Mouse (Mus musculus): Measurements from ENCODE around the gene Asic2. TPM values are rescaled to one million over a fixed set of nuclear protein-coding genes. Genes with fewer than 3 reads are reported as not detected.
A peak's percentile ranks its signal among the peaks of the same experiment; 100 is the strongest.

Asic2 gene
- polyA plus RNA-seq, 1 experiment from 2014 or later = 8.7 TPM

DNA sequence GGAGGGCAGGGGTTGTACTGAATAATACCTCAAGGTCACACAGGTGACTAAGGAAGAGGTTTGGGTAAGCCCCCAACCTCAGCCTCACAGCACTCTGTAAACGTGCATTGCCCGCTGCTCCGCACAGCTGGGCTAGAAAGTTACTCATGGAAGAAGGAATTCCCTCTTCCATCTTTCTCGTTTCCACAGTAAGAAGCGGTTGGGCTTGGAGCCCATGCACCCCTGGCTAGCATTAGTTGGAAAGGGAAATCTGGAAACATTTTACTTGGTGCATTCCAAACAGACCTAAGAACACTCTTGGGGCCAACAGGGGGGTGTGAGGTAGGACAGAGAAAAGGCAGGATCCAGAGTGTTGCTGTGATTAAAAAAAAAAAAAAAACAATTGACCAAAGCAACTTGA lies 203.0 kb downstream of the Asic2 start:
- H3K9ac ChIP-seq (replicated peaks; ENCODE audit: low read length) = no peak overlapping the region
- H3K27ac ChIP-seq (replicated peaks; ENCODE audit: low read depth, low read length) = no peak overlapping the region
- H3K4me2 ChIP-seq (ENCODE audit: low read length) = no peak overlapping the region
- no peak for DNase-seq
- no peaks in the 10 kb centered on the region for H3K9me3 ChIP-seq (ENCODE audit: control insufficient read depth, low read length)
- H3K4me3 ChIP-seq (replicated peaks; ENCODE audit: low read depth, low read length) = no peak overlapping the region
- H3K27me3 ChIP-seq (ENCODE audit: control insufficient read depth, insufficient read depth, low read length) = no peaks in the 10 kb centered on the region
- ATAC-seq (ENCODE audit: low FRiP score, low TSS enrichment) = no peak
- H3K4me1 ChIP-seq (ENCODE audit: control insufficient read depth, insufficient read depth, low read length) = no peaks in the 10 kb centered on the region
- H3K36me3 ChIP-seq (ENCODE audit: control insufficient read depth, insufficient read depth, low read length) = no peaks in the 10 kb centered on the region
- 78% methylated on average over 5 of the region's 5 CpGs for WGBS

DNA sequence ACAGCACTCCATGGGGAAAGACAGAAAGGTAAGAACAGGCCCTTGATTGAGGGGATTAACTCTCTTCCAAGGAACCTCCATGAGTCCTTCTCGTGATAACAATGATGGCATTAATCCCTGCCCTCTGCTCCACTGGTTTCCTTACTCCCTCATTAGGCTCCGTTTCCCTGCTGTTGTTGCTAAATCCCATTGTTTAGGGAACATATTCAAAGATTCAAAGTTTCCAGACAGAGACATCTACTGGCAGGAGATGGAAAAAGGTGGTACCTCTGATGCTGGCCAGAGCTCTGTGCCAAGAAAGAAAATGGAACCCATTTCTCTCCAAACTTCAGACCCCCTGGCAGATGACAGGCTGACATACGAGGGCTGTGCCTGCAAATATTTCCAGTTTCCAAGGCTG lies 203.5 kb downstream of the Asic2 start:
- Histone ChIP-seq H3K4me3 (replicated peaks; ENCODE audit: low read depth, low read length) (no peak overlapping the region), H3K36me3 (ENCODE audit: control insufficient read depth, insufficient read depth, low read length) (no peaks in the 10 kb centered on the region), H3K9me3 (ENCODE audit: control insufficient read depth, low read length) (no peaks in the 10 kb centered on the region), H3K9ac (replicated peaks; ENCODE audit: low read length) (no peak overlapping the region), H3K4me1 (ENCODE audit: control insufficient read depth, insufficient read depth, low read length) (no peaks in the 10 kb centered on the region), H3K27ac (replicated peaks; ENCODE audit: low read depth, low read length) (no peak overlapping the region), H3K27me3 (ENCODE audit: control insufficient read depth, insufficient read depth, low read length) (no peaks in the 10 kb centered on the region), H3K4me2 (ENCODE audit: low read length) (no peak overlapping the region)
- no peak for ATAC-seq (ENCODE audit: low FRiP score, low TSS enrichment)
- 23% methylated on average over 3 of the region's 3 CpGs for WGBS
- DNase-seq = peak; percentile 43

DNA sequence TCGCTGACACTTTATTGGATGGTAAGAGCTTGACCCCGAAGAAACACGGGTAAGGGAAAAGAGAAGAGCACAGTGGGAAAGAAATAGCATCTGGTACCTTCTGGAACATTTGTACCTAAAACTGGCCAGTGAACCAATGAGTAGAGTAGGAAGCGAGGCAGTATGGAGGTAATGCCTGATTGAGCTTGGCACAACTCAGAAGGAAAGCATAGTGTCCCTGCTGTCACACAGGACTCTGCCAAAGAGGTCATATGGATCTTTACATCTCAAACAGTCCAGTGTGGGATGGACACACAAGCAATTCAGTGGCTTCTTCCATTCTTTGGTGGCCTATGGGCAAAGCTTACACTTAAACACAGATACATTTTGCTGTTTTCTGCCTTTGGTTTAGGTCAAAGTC lies 211.0 kb downstream of the Asic2 start:
- H3K27me3 ChIP-seq (ENCODE audit: control insufficient read depth, insufficient read depth, low read length) = no peaks in the 10 kb centered on the region
- WGBS = 81% methylated on average over 4 of the region's 4 CpGs
- no peaks in the 10 kb centered on the region for H3K4me1 ChIP-seq (ENCODE audit: control insufficient read depth, insufficient read depth, low read length)
- no peak overlapping the region for H3K27ac ChIP-seq (replicated peaks; ENCODE audit: low read depth, low read length)
- H3K36me3 ChIP-seq (ENCODE audit: control insufficient read depth, insufficient read depth, low read length) = no peaks in the 10 kb centered on the region
- no peak overlapping the region for H3K9ac ChIP-seq (replicated peaks; ENCODE audit: low read length)
- DNase-seq = no peak
- H3K9me3 ChIP-seq (ENCODE audit: control insufficient read depth, low read length) = peaks cover 6% of the 10 kb centered on the region; the same call in 1 of the 2 replicates
- no peak overlapping the region for H3K4me2 ChIP-seq (ENCODE audit: low read length)
- ATAC-seq (ENCODE audit: low FRiP score, low TSS enrichment) = no peak
- no peak overlapping the region for H3K4me3 ChIP-seq (replicated peaks; ENCODE audit: low read depth, low read length)

DNA sequence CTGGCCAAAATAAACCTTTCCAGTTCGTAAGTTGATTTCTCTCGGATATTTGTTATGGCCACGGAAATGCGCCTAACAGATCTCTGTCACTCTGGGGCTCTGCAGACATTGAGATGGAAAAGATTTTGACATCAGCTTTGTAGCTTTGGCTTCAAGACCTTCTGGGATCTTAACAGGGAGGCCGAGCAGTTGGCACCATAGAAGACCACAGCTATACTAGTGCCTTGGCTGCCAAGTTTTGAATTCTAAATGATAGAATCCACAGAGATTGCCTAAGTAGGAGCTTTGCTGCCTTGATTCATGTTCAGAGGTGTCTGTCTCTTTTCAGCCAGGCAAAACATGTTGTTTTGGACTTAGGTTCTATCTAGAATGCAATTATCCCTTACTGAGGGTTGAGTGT lies 217.4 kb downstream of the Asic2 start:
- 91% methylated on average over 5 of the region's 5 CpGs for WGBS
- DNase-seq = no peak
- no peaks in the 10 kb centered on the region for H3K27me3 ChIP-seq (ENCODE audit: control insufficient read depth, insufficient read depth, low read length)

DNA sequence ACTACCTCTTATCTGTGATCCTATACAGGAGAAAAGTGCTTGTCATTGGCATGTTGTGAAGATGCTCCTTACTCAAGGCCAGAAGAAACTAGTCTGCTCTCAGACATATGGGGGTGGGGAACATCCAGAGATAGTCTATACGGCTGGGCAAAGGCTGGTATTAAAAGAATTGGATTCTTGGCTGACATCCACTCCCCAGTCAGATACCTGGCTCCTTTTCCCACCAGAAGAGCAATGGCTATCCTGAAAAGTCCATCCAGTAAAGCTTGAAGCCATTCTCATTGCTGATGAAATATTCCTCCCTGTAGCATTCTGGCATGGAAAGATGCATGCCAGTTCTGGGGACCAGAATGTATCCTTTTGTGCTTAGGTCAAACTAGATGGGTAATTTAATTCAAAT lies 218.2 kb downstream of the Asic2 start:
- Histone ChIP-seq H3K9me3 (ENCODE audit: control insufficient read depth, low read length) (peaks cover 6% of the 10 kb centered on the region; the same call in 1 of the 2 replicates), H3K27me3 (ENCODE audit: control insufficient read depth, insufficient read depth, low read length) (no peaks in the 10 kb centered on the region), H3K27ac (replicated peaks; ENCODE audit: low read depth, low read length) (no peak overlapping the region), H3K9ac (replicated peaks; ENCODE audit: low read length) (no peak overlapping the region), H3K4me1 (ENCODE audit: control insufficient read depth, insufficient read depth, low read length) (no peaks in the 10 kb centered on the region), H3K36me3 (ENCODE audit: control insufficient read depth, insufficient read depth, low read length) (no peaks in the 10 kb centered on the region), H3K4me2 (ENCODE audit: low read length) (no peak overlapping the region), H3K4me3 (replicated peaks; ENCODE audit: low read depth, low read length) (no peak overlapping the region)
- DNase-seq (no peak), ATAC-seq (ENCODE audit: low FRiP score, low TSS enrichment) (no peak)
- WGBS = 83% methylated on average over 1 of the region's 1 CpGs

More for the DNA sequence above, 217.4 kb downstream of the Asic2 start:
- Histone ChIP-seq H3K4me2 (ENCODE audit: low read length) (no peak overlapping the region), H3K36me3 (ENCODE audit: control insufficient read depth, insufficient read depth, low read length) (no peaks in the 10 kb centered on the region), H3K9me3 (ENCODE audit: control insufficient read depth, low read length) (peaks cover 6% of the 10 kb centered on the region; the same call in 1 of the 2 replicates), H3K27ac (replicated peaks; ENCODE audit: low read depth, low read length) (no peak overlapping the region), H3K4me3 (replicated peaks; ENCODE audit: low read depth, low read length) (no peak overlapping the region), H3K9ac (replicated peaks; ENCODE audit: low read length) (no peak overlapping the region), H3K4me1 (ENCODE audit: control insufficient read depth, insufficient read depth, low read length) (no peaks in the 10 kb centered on the region)
- ATAC-seq (ENCODE audit: low FRiP score, low TSS enrichment) = no peak

DNA sequence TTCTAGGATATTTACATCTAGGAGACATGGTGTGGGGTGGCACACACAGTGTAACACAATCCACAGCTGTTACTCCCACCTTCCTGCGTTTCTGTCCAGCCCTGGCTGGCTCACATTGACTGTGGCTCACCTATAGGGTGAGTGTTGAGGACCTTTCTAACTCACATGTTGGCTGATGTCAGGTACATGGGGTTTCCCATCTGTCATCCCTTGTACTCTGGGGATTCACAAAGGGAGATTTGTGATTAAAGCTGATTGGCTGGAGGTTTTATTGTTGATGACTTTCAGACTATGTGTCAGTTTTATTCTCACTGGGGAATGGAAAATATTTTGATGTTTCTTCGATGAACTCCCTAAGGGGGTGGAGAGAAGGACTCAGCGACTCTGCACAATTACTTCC lies 229.3 kb downstream of the Asic2 start:
- Histone ChIP-seq H3K9ac (replicated peaks; ENCODE audit: low read length) (no peak overlapping the region), H3K27me3 (ENCODE audit: control insufficient read depth, insufficient read depth, low read length) (no peaks in the 10 kb centered on the region), H3K4me1 (ENCODE audit: control insufficient read depth, insufficient read depth, low read length) (no peaks in the 10 kb centered on the region), H3K36me3 (ENCODE audit: control insufficient read depth, insufficient read depth, low read length) (no peaks in the 10 kb centered on the region), H3K4me3 (replicated peaks; ENCODE audit: low read depth, low read length) (no peak overlapping the region), H3K4me2 (ENCODE audit: low read length) (no peak overlapping the region), H3K27ac (replicated peaks; ENCODE audit: low read depth, low read length) (no peak overlapping the region), H3K9me3 (ENCODE audit: control insufficient read depth, low read length) (no peaks in the 10 kb centered on the region)
- 81% methylated on average over 3 of the region's 3 CpGs for WGBS
- ATAC-seq (ENCODE audit: low FRiP score, low TSS enrichment) (no peak), DNase-seq (no peak)

DNA sequence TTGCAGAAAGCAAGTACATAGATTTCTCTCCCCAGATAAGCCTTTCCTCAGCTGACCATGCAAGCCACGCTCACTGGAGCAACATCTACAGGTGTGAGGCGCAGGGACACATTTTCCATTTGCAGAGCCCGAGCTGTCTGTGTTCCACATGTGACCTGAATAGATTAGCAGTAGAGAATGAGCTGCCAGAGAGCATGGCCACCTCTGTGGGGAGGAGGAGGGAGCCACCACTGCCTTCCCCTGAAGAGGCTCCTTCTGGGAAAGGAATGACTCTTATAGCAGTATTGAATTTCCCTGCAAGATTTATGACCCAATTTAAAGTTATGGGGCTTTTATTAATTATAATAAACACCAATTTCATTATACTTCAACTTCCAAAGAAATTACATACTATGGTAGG lies 230.5 kb downstream of the Asic2 start:
- 53% methylated on average over 3 of the region's 3 CpGs for WGBS
- no peak overlapping the region for H3K4me3 ChIP-seq (replicated peaks; ENCODE audit: low read depth, low read length)
- no peak overlapping the region for H3K9ac ChIP-seq (replicated peaks; ENCODE audit: low read length)
- ATAC-seq (ENCODE audit: low FRiP score, low TSS enrichment) = no peak
- no peaks in the 10 kb centered on the region for H3K27me3 ChIP-seq (ENCODE audit: control insufficient read depth, insufficient read depth, low read length)
- H3K27ac ChIP-seq (replicated peaks; ENCODE audit: low read depth, low read length) = no peak overlapping the region
- H3K4me2 ChIP-seq (ENCODE audit: low read length) = no peak overlapping the region
- peak; percentile 20 for DNase-seq
- H3K9me3 ChIP-seq (ENCODE audit: control insufficient read depth, low read length) = no peaks in the 10 kb centered on the region
- H3K36me3 ChIP-seq (ENCODE audit: control insufficient read depth, insufficient read depth, low read length) = no peaks in the 10 kb centered on the region
- no peaks in the 10 kb centered on the region for H3K4me1 ChIP-seq (ENCODE audit: control insufficient read depth, insufficient read depth, low read length)

DNA sequence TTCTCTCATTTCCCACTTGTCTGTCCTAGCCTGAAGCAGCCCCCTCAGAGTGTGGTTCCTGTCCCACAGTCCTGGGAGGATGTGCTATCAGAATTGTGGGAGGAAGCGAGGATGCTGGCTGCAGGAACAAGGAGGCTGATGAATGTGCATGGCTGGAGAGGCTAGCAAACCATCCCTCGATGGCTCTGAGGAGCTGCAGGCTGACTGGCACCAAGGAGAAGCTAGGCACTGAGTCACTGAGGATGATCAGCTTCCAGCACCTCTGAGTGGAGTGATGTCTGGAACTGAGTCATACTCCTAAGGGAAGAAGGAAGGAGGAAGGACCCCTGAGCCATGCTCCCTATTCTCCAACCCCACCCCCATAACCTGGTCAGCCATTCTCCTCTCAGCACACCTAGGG lies 246.2 kb downstream of the Asic2 start:
- Histone ChIP-seq H3K9ac (replicated peaks; ENCODE audit: low read length) (no peak overlapping the region), H3K36me3 (ENCODE audit: control insufficient read depth, insufficient read depth, low read length) (no peaks in the 10 kb centered on the region), H3K4me3 (replicated peaks; ENCODE audit: low read depth, low read length) (no peak overlapping the region), H3K9me3 (ENCODE audit: control insufficient read depth, low read length) (no peaks in the 10 kb centered on the region), H3K4me1 (ENCODE audit: control insufficient read depth, insufficient read depth, low read length) (no peaks in the 10 kb centered on the region), H3K4me2 (ENCODE audit: low read length) (no peak overlapping the region), H3K27me3 (ENCODE audit: control insufficient read depth, insufficient read depth, low read length) (no peaks in the 10 kb centered on the region), H3K27ac (replicated peaks; ENCODE audit: low read depth, low read length) (no peak overlapping the region)
- ATAC-seq (ENCODE audit: low FRiP score, low TSS enrichment) = no peak
- no peak for DNase-seq
- 90% methylated on average over 2 of the region's 2 CpGs for WGBS

DNA sequence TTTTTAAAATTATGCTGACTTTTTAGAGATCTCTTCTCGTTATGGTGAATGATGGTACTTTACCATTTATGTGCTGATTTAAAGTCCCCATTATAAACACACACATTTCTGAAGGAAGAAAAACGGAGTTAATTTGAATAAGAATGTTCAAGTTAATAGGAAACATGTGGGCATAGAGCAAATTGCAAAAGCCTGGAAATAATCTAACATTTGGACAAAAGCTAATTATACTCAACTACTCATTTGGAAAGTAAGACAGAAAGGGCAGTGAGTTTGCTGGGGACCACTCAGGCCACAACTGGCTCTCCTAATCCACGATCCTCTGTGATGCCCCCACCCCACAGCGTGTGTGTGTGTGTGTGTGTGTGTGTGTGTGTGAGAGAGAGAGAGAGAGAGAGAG lies 253.5 kb downstream of the Asic2 start:
- WGBS = 68% methylated on average over 4 of the region's 4 CpGs
- DNase-seq (no peak), ATAC-seq (ENCODE audit: low FRiP score, low TSS enrichment) (no peak)
- H3K27me3 ChIP-seq (ENCODE audit: control insufficient read depth, insufficient read depth, low read length) = no peaks in the 10 kb centered on the region
- H3K4me2 ChIP-seq (ENCODE audit: low read length) = no peak overlapping the region
- H3K4me3 ChIP-seq (replicated peaks; ENCODE audit: low read depth, low read length) = no peak overlapping the region
- H3K9me3 ChIP-seq (ENCODE audit: control insufficient read depth, low read length) = no peaks in the 10 kb centered on the region
- H3K4me1 ChIP-seq (ENCODE audit: control insufficient read depth, insufficient read depth, low read length) = no peaks in the 10 kb centered on the region
- no peak overlapping the region for H3K27ac ChIP-seq (replicated peaks; ENCODE audit: low read depth, low read length)
- H3K9ac ChIP-seq (replicated peaks; ENCODE audit: low read length) = no peak overlapping the region
- H3K36me3 ChIP-seq (ENCODE audit: control insufficient read depth, insufficient read depth, low read length) = no peaks in the 10 kb centered on the region
